Mouse (Mus musculus): ENCODE measurements at regions not wholly inside any gene's neighbourhood (a gene's known extent, or its start where the extent isn't known, plus 50 kb on each side); places are given as distances from the start of the nearest gene placed in this dataset.

DNA sequence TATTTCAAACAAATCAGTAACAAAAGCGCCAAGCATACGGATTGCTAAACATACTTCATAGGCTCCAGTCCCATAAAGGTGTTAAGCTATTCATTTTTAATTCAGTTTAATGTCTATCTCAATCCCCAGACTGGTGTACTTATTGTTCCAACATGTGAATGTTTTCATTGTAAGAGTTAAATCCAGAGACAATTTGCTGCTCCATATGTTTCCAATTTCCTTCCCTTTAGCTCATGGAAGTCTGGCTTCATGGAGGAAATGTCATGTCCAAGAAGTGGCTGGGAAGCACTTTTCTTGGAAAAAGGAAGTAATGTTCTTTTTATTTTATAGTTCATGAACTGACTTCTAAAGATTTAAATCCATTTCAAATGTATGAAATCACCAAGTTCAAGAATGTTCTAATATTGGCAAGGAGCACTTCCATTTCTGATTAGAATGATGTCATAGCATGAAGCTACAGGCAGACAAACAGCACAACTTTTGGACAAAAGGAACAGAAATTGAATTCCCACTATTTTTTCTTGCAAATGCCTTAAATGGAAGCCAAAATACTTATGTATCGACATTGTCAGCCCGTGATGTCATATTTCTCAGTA, 362.6 kb upstream of the Akr1e1 start:
- WGBS, result 85% methylated on average over 4 of the region's 4 CpGs
- no peak for TF ChIP-seq CTCF (IDR thresholded peaks at IDR 0.05; ENCODE audit: low read depth)

DNA sequence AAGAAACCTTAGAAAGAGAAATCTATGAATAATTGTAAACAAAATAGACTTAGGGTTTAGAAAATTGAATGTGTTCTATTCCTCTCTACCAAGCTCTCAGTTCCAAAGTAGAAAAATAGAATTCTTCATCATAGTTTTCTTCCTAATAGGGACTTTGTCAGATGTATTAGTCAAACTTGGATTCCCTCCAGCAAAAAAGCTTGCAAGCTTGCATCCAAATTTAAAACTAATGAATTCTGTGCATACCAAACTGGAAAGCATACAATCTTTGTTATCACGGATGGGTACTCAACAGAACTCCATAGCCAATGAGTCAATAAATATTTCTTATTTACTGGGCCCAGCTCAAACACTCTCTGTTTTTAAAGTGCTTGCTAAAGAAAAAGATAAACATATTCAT, 383.9 kb upstream of the Akr1e1 start:
- H3K9ac ChIP-seq (replicated peaks; ENCODE audit: low read length), result no peak overlapping the region
- no peaks in the 10 kb centered on the region for H3K4me1 ChIP-seq (ENCODE audit: insufficient read depth, low read length)
- H3K4me2 ChIP-seq (ENCODE audit: low read depth, low read length), result no peak overlapping the region
- 48% methylated on average over 1 of the region's 1 CpGs for WGBS
- DNase-seq (ENCODE audit: low spot score) (peak; percentile 43), ATAC-seq (no peak)
- H3K36me3 ChIP-seq (ENCODE audit: insufficient read depth, low read length), result no peaks in the 10 kb centered on the region
- TF ChIP-seq CTCF (IDR thresholded peaks at IDR 0.05; ENCODE audit: low read depth), result no peak
- H3K27ac ChIP-seq, result no peak overlapping the region
- no peaks in the 10 kb centered on the region for H3K27me3 ChIP-seq (ENCODE audit: insufficient read depth, low read length)
- H3K4me3 ChIP-seq (ENCODE audit: low read length), result no peak overlapping the region
- no peaks in the 10 kb centered on the region for H3K9me3 ChIP-seq (ENCODE audit: low read length)

More for the DNA sequence above, 362.6 kb upstream of the Akr1e1 start:
- Histone ChIP-seq H3K36me3 (ENCODE audit: insufficient read depth, low read length) (no peaks in the 10 kb centered on the region), H3K27me3 (ENCODE audit: insufficient read depth, low read length) (no peaks in the 10 kb centered on the region), H3K4me1 (ENCODE audit: insufficient read depth, low read length) (no peaks in the 10 kb centered on the region), H3K9ac (replicated peaks; ENCODE audit: low read length) (no peak overlapping the region), H3K4me3 (ENCODE audit: low read length) (no peak overlapping the region), H3K9me3 (ENCODE audit: low read length) (no peaks in the 10 kb centered on the region), H3K4me2 (ENCODE audit: low read depth, low read length) (no peak overlapping the region), H3K27ac (no peak overlapping the region)
- ATAC-seq (no peak), DNase-seq (ENCODE audit: low spot score) (no peak)

DNA sequence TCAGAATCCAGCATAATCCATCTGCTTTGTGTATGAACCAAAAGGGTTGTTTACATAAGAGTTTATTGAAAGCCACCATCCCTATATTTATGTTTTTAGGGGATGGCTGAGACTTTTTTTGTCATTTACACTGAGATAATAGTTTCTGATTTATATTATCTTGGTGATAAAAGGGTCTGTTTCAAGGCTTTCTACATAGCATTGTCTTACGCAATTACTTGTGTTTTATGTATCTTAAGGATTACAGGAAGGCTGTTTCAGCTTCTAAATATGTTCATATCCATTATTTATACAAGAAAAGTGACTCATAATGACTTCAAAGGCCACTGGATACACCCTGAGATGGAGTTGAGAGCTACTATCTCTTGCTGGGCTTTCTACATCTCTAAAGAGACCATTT, 399.3 kb upstream of the Akr1e1 start:
- no peak for TF ChIP-seq CTCF (IDR thresholded peaks at IDR 0.05; ENCODE audit: low read depth)
- Histone ChIP-seq H3K9ac (replicated peaks; ENCODE audit: low read length) (no peak overlapping the region), H3K4me1 (ENCODE audit: insufficient read depth, low read length) (no peaks in the 10 kb centered on the region), H3K27ac (no peak overlapping the region), H3K27me3 (ENCODE audit: insufficient read depth, low read length) (no peaks in the 10 kb centered on the region), H3K36me3 (ENCODE audit: insufficient read depth, low read length) (no peaks in the 10 kb centered on the region), H3K4me3 (ENCODE audit: low read length) (no peak overlapping the region), H3K4me2 (ENCODE audit: low read depth, low read length) (no peak overlapping the region), H3K9me3 (ENCODE audit: low read length) (no peaks in the 10 kb centered on the region)
- no peak for DNase-seq (ENCODE audit: low spot score)
- WGBS, result 90% methylated on average over 1 of the region's 1 CpGs
- ATAC-seq, result no peak

DNA sequence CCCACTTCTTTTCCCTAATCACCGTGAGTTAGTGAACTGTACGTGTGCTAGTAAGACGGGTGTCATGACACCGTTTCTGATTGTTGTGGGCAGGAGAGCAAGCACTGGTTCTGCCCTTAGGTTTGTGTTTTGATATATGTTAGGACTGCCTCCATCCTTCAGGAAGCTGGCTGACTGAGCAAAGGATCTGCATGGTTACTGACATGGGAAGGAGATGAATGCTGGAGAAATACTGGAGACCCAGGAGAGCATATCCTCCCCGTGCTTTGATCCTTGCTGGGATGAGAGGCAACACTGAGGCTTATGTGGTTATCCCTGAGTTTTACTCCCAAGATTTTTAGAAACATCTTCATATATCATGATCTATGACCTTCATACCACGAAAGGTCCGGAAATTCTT, 413.5 kb upstream of the Akr1e1 start:
- TF ChIP-seq CTCF (IDR thresholded peaks at IDR 0.05; ENCODE audit: low read depth), result no peak
- H3K27ac ChIP-seq, result no peak overlapping the region
- no peaks in the 10 kb centered on the region for H3K9me3 ChIP-seq (ENCODE audit: low read length)
- no peak overlapping the region for H3K9ac ChIP-seq (replicated peaks; ENCODE audit: low read length)
- no peak for ATAC-seq
- WGBS, result 89% methylated on average over 7 of the region's 7 CpGs
- no peak for DNase-seq (ENCODE audit: low spot score)
- H3K4me1 ChIP-seq (ENCODE audit: insufficient read depth, low read length), result no peaks in the 10 kb centered on the region
- no peaks in the 10 kb centered on the region for H3K36me3 ChIP-seq (ENCODE audit: insufficient read depth, low read length)
- H3K4me2 ChIP-seq (ENCODE audit: low read depth, low read length), result no peak overlapping the region
- H3K27me3 ChIP-seq (ENCODE audit: insufficient read depth, low read length), result no peaks in the 10 kb centered on the region
- no peak overlapping the region for H3K4me3 ChIP-seq (ENCODE audit: low read length)

DNA sequence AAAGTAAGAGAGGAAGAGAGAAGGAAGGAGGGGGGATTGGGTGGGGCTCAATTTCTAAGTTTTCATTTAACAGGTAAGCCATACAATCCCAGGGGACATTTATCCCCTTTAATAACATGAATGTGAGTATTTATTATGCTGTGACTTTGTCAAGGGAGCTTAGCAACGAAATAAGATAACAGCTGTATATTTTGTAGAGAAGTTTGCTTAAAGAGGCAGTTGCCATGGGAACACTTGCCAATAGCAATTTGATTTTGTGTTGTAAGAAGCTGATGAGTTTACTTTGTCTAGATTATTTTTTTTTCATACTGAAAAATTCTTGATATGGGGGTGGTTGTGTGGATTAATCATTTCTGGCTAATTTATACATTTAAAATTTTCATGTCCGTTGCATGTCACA, 450.9 kb upstream of the Akr1e1 start:
- 57% methylated on average over 2 of the region's 2 CpGs for WGBS
- Histone ChIP-seq H3K4me2 (ENCODE audit: low read depth, low read length) (no peak overlapping the region), H3K36me3 (ENCODE audit: insufficient read depth, low read length) (no peaks in the 10 kb centered on the region), H3K4me1 (ENCODE audit: insufficient read depth, low read length) (no peaks in the 10 kb centered on the region), H3K9ac (replicated peaks; ENCODE audit: low read length) (no peak overlapping the region), H3K27ac (no peak overlapping the region), H3K9me3 (ENCODE audit: low read length) (no peaks in the 10 kb centered on the region), H3K27me3 (ENCODE audit: insufficient read depth, low read length) (no peaks in the 10 kb centered on the region), H3K4me3 (ENCODE audit: low read length) (no peak overlapping the region)
- TF ChIP-seq CTCF (IDR thresholded peaks at IDR 0.05; ENCODE audit: low read depth), result no peak
- ATAC-seq (no peak), DNase-seq (ENCODE audit: low spot score) (peak; percentile 11)

DNA sequence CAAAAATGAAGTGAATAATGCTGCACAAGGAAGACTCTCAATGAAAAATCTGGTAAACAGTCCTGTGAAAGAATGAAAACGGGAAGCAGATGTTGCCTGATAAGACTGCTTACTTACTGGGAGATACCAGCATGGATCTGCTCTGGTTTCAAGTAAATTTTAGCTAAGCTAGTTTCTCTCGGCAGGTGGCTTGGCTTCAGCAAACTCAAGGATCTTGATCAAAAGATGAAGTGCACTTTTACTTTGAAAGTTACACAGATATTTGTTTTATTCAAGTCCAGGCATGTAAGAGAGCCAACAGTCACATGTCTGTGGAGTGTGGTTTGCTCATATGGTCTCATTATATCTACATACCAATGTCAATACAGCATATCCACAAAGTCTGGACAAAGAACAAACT, 451.5 kb upstream of the Akr1e1 start:
- WGBS, result 63% methylated on average over 2 of the region's 2 CpGs
- Histone ChIP-seq H3K9me3 (ENCODE audit: low read length) (no peaks in the 10 kb centered on the region), H3K36me3 (ENCODE audit: insufficient read depth, low read length) (no peaks in the 10 kb centered on the region), H3K27ac (no peak overlapping the region), H3K4me3 (ENCODE audit: low read length) (no peak overlapping the region), H3K27me3 (ENCODE audit: insufficient read depth, low read length) (no peaks in the 10 kb centered on the region), H3K4me2 (ENCODE audit: low read depth, low read length) (no peak overlapping the region), H3K4me1 (ENCODE audit: insufficient read depth, low read length) (no peaks in the 10 kb centered on the region), H3K9ac (replicated peaks; ENCODE audit: low read length) (no peak overlapping the region)
- ATAC-seq (no peak), DNase-seq (ENCODE audit: low spot score) (no peak)
- no peak for TF ChIP-seq CTCF (IDR thresholded peaks at IDR 0.05; ENCODE audit: low read depth)

DNA sequence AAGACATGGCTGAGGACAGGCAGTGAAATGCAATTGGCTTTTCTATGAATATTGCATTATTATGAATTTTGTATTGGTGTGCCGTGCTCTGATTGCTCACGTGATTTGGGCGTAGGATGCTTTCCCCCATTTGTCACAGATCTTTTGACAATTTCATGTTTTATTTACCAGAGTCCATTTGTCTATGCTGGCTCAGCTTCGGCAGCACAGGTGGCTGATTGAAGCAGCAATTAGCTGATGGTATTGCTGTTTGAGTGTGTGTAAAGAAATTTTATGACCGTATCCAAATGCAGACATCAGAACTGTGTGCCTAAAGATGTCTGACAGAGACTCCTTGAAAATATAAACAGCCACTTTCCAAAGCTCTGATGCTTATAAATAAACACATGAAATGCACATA, 498.5 kb upstream of the Akr1e1 start:
- Histone ChIP-seq H3K4me2 (ENCODE audit: low read depth, low read length) (no peak overlapping the region), H3K27me3 (ENCODE audit: insufficient read depth, low read length) (no peaks in the 10 kb centered on the region), H3K4me1 (ENCODE audit: insufficient read depth, low read length) (no peaks in the 10 kb centered on the region), H3K9ac (replicated peaks; ENCODE audit: low read length) (no peak overlapping the region), H3K27ac (no peak overlapping the region), H3K4me3 (ENCODE audit: low read length) (no peak overlapping the region), H3K36me3 (ENCODE audit: insufficient read depth, low read length) (no peaks in the 10 kb centered on the region), H3K9me3 (ENCODE audit: low read length) (no peaks in the 10 kb centered on the region)
- 61% methylated on average over 5 of the region's 5 CpGs for WGBS
- DNase-seq (ENCODE audit: low spot score), result no peak
- no peak for ATAC-seq
- no peak for TF ChIP-seq CTCF (IDR thresholded peaks at IDR 0.05; ENCODE audit: low read depth)

Measured in hindbrain, postnatal 0 days (tissue).